Mouse (Mus musculus) kidney, embryonic 14.5 days (tissue): Measurements from ENCODE around the gene Neu3. TPM values are rescaled to one million over a fixed set of nuclear protein-coding genes. Genes with fewer than 3 reads are reported as not detected.

Experiments used
- ATAC-seq: fragments of 200-750 bp; cut with Nextera tagmentation; 2 replicates; pipeline ENCODE4 v1.8.0; 2017; ENCODE audit warnings: moderate number of reproducible peaks, mild to moderate bottlenecking, moderate TSS enrichment, moderate library complexity; ENCODE audit not compliant: low FRiP score, low TSS enrichment
- H3K27ac ChIP-seq: fragments of 300-500 bp; sonication (generic); 2 replicates; pipeline ENCODE4 v1.5.1; 2014; ENCODE audit warnings: low read depth, mild to moderate bottlenecking, low read length, moderate library complexity, mixed read lengths
- H3K27me3 ChIP-seq: fragments of 300-500 bp; sonication (generic); 2 replicates; pipeline ENCODE4 v1.6.1; 2014; ENCODE audit warnings: mild to moderate bottlenecking, low read length; ENCODE audit not compliant: control insufficient read depth, insufficient read depth
- H3K36me3 ChIP-seq: fragments of 300-500 bp; sonication (generic); 2 replicates; pipeline ENCODE4 v1.6.1; 2014; ENCODE audit warnings: low read length, mixed read lengths; ENCODE audit not compliant: control insufficient read depth, insufficient read depth
- H3K4me1 ChIP-seq: fragments of 300-500 bp; sonication (generic); 2 replicates; pipeline ENCODE4 v1.6.1; 2014; ENCODE audit warnings: low read length, mixed read lengths; ENCODE audit not compliant: control insufficient read depth, insufficient read depth
- H3K4me2 ChIP-seq: fragments of 300-500 bp; sonication (generic); replicated peaks from 2 replicates; pipeline ENCODE4 v1.6.1; 2014; ENCODE audit warnings: low read depth, mild to moderate bottlenecking, low read length
- H3K4me3 ChIP-seq: fragments of 300-500 bp; sonication (generic); 2 replicates; pipeline ENCODE4 v1.5.1; 2014; ENCODE audit warnings: mild to moderate bottlenecking, low read length
- H3K9ac ChIP-seq: fragments of 300-500 bp; sonication (generic); 2 replicates; pipeline ENCODE4 v1.6.1; 2014; ENCODE audit warnings: low read depth, mild to moderate bottlenecking, low read length, moderate library complexity
- H3K9me3 ChIP-seq: fragments of 300-500 bp; sonication (generic); 2 replicates; pipeline ENCODE4 v1.6.1; 2016; ENCODE audit warnings: low read length; ENCODE audit not compliant: control insufficient read depth
- WGBS: fragments of 180-500 bp; shearing (Covaris S2); extraction: QIAGEN DNeasy Blood & Tissue Kit; methylation state at CpG from one replicate; pipeline ENCODE4 v1.1.7; 2014; 5-methylcytosine and 5-hydroxymethylcytosine counted together
- polyA plus RNA-seq: library from polyadenylated mRNA; unstranded; fragments of >200 nt; fragmentation: Nextera tagmentation; extraction: Ambion mirVana; gene quantifications from 2 replicates; pipeline ENCODE4 v1.2.1, GENCODE M21; 2014

The Neu3 gene
- polyA plus RNA-seq, 1 experiment from 2014 or later = 4.1 TPM

DNA sequence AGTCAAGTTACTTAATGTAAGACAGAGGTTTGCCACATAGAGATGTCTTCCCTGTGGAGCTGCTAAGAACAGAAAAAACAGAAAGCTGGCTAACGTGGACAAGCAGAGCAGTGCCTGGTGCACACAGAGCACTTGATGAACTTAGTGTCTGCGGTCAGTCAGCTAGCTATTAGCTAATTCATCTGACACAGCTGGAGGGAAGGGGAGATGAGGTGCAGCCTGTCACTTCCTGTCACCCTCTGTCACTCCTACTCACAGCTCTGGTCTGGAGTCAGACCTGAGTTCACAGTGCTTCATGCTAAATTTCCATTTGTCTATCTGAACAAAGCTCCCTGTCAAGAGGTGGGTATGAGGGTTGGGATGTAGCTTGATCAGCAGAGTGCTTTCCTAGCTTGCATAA, 34.1 kb downstream of the Neu3 start:
- no peak overlapping the region for H3K4me2 ChIP-seq
- 0 out of 2 replicates have a peak, but pooled peaks cover 4% of the 10 kb centered on the region for H3K27me3 ChIP-seq
- WGBS = 35% methylated on average over 2 of the region's 2 CpGs
- peaks cover 8% of the 10 kb centered on the region for H3K4me1 ChIP-seq
- no peak overlapping the region for H3K9ac ChIP-seq
- no peak overlapping the region for H3K27ac ChIP-seq
- no peak for ATAC-seq
- H3K9me3 ChIP-seq = no peaks in the 10 kb centered on the region
- H3K4me3 ChIP-seq = no peak overlapping the region
- no peaks in the 10 kb centered on the region for H3K36me3 ChIP-seq

DNA sequence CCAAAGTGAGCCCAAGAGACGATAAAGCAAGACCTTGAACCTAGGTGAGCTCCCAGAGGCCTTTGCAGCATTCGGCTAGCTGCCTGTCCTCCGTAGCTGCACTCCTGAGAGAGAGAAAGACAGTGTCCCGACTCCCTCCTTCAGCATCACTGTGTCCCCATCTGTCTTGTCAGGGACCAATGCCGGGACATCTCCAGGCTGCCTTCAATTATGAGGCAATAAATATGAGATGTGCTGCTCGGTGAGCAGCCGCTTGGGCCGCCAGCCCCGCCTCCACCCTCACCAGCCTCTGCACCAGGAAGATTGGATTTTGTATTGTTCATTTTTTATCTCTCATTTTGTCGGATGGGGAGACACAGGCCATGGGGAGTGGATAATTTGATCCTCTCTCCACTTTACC, 37.4 kb downstream of the Neu3 start:
- H3K4me3 ChIP-seq = no peak overlapping the region
- no peak overlapping the region for H3K4me2 ChIP-seq
- WGBS = 66% methylated on average over 10 of the region's 10 CpGs
- H3K9ac ChIP-seq = no peak overlapping the region
- no peak for ATAC-seq
- no peaks in the 10 kb centered on the region for H3K9me3 ChIP-seq
- H3K4me1 ChIP-seq = peaks cover 6% of the 10 kb centered on the region
- no peaks in the 10 kb centered on the region for H3K36me3 ChIP-seq
- H3K27me3 ChIP-seq = no peaks in the 10 kb centered on the region
- no peak overlapping the region for H3K27ac ChIP-seq

DNA sequence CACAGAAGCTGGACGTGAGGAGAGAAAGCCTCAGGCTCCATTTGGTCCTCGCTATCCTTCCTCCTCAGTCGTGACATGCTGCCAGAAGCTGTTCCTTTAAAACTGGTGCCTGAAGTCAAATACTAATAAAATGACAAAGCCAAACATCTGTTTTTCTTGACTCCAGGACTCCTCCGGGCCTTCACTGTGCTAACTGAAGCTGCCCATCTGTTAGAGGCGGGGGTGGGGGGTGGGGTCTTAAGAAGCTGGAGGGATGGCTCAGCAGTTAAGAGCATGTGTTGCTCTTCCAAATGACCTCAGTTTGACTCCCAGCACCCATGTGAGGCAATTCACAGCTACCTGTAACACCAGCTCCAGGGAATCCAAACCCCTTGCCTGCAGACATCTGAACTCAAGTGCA, 39.7 kb downstream of the Neu3 start:
- ATAC-seq = no peak
- no peaks in the 10 kb centered on the region for H3K36me3 ChIP-seq
- no peak overlapping the region for H3K4me3 ChIP-seq
- H3K27me3 ChIP-seq = no peaks in the 10 kb centered on the region
- H3K27ac ChIP-seq = no peak overlapping the region
- H3K9ac ChIP-seq = no peak overlapping the region
- 19% methylated on average over 5 of the region's 5 CpGs for whole genome bisulfite sequencing
- no peaks in the 10 kb centered on the region for H3K9me3 ChIP-seq
- H3K4me2 ChIP-seq = no peak overlapping the region
- no peaks in the 10 kb centered on the region for H3K4me1 ChIP-seq

- H3K4me1 ChIP-seq = no peaks in the 10 kb centered on the region
- ATAC-seq = no peak
- H3K4me3 ChIP-seq = no peak overlapping the region
- H3K9me3 ChIP-seq = no peaks in the 10 kb centered on the region
- H3K36me3 ChIP-seq = no peaks in the 10 kb centered on the region
- H3K27ac ChIP-seq = no peak overlapping the region
- H3K9ac ChIP-seq = no peak overlapping the region
- no peak overlapping the region for H3K4me2 ChIP-seq
- 23% methylated on average over 2 of the region's 2 CpGs for WGBS
- H3K27me3 ChIP-seq = no peaks in the 10 kb centered on the region
These were observed 40.3 kb downstream of the Neu3 start for GRCm38 (mm10) chr7:99787935-99788334.

GRCm38 (mm10) chr7:99786774-99787173, 41.4 kb downstream of the Neu3 start:
- Histone ChIP-seq H3K4me3 (no peak overlapping the region), H3K9me3 (no peaks in the 10 kb centered on the region), H3K27ac (no peak overlapping the region), H3K4me1 (no peaks in the 10 kb centered on the region), H3K27me3 (no peaks in the 10 kb centered on the region), H3K4me2 (no peak overlapping the region), H3K36me3 (no peaks in the 10 kb centered on the region), H3K9ac (no peak overlapping the region)
- ATAC-seq = no peak
- WGBS = 93% methylated on average over 3 of the region's 3 CpGs

DNA sequence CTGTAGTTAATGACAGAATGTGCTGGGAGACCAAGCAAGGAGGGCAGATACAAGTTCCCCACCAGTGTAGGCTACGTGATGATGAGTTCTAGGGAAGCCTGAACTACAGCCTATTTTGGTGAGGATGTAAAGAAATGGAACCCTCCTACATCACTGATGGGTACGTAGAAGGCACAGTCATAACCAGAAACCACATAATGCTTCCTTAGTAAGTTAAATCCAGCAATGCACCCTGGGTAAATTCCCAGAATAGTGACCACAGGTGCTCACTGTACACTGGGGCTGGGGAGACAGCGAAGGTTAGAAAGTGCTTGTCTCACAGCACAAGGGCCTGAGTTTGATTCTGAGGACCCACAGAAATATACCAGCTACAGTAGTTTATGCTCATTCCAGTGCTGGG, 42.7 kb downstream of the Neu3 start:
- H3K9me3 ChIP-seq = no peaks in the 10 kb centered on the region
- H3K27me3 ChIP-seq = no peaks in the 10 kb centered on the region
- WGBS = 85% methylated on average over 3 of the region's 3 CpGs
- no peak overlapping the region for H3K27ac ChIP-seq
- H3K4me1 ChIP-seq = no peaks in the 10 kb centered on the region
- no peak overlapping the region for H3K4me2 ChIP-seq
- H3K36me3 ChIP-seq = no peaks in the 10 kb centered on the region
- H3K4me3 ChIP-seq = no peak overlapping the region
- H3K9ac ChIP-seq = no peak overlapping the region
- no peak for ATAC-seq

DNA sequence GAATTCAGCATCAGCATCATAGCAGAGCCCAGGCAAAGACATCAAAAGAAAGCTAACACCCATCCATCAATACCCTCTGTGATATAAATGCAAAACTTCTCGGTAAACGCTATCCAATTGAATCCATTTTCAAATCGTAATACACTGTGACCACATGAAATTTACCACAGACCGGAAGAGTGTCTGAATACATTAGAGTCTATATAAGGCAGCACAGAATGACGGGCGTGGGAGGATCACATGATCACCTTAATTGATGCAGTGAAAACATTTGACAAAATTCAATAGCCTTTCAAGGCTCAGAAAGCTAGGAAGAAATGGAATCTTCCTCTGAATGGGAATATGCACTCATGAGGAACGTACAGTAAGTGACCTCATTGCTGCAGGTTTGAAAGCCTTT, 44.8 kb downstream of the Neu3 start:
- no peak overlapping the region for H3K4me3 ChIP-seq
- H3K27me3 ChIP-seq = no peaks in the 10 kb centered on the region
- no peak for ATAC-seq
- 89% methylated on average over 7 of the region's 7 CpGs for WGBS
- H3K9me3 ChIP-seq = no peaks in the 10 kb centered on the region
- no peak overlapping the region for H3K9ac ChIP-seq
- H3K27ac ChIP-seq = no peak overlapping the region
- no peaks in the 10 kb centered on the region for H3K36me3 ChIP-seq
- H3K4me2 ChIP-seq = no peak overlapping the region
- no peaks in the 10 kb centered on the region for H3K4me1 ChIP-seq

GRCm38 (mm10) chr7:99781916-99782315, 46.3 kb downstream of the Neu3 start:
- no peaks in the 10 kb centered on the region for H3K9me3 ChIP-seq
- 71% methylated on average over 2 of the region's 2 CpGs for WGBS
- no peaks in the 10 kb centered on the region for H3K36me3 ChIP-seq
- H3K4me1 ChIP-seq = no peaks in the 10 kb centered on the region
- H3K4me2 ChIP-seq = no peak overlapping the region
- no peak overlapping the region for H3K4me3 ChIP-seq
- no peak overlapping the region for H3K9ac ChIP-seq
- ATAC-seq = no peak
- no peaks in the 10 kb centered on the region for H3K27me3 ChIP-seq
- no peak overlapping the region for H3K27ac ChIP-seq

- Histone ChIP-seq H3K4me2 (no peak overlapping the region), H3K9ac (no peak overlapping the region), H3K9me3 (no peaks in the 10 kb centered on the region), H3K4me3 (no peak overlapping the region), H3K36me3 (no peaks in the 10 kb centered on the region), H3K4me1 (no peaks in the 10 kb centered on the region), H3K27ac (no peak overlapping the region), H3K27me3 (no peaks in the 10 kb centered on the region)
- WGBS = 67% methylated on average over 5 of the region's 5 CpGs
- ATAC-seq = no peak
These were observed 46.8 kb downstream of the Neu3 start for GRCm38 (mm10) chr7:99781385-99781784.

- Histone ChIP-seq H3K9me3 (peaks cover 19% of the 10 kb centered on the region), H3K4me2 (no peak within 1 kb of the TSS), H3K4me1 (no peaks in the 10 kb centered on the region), H3K9ac (no peak within 1 kb of the TSS), H3K27ac (no peak within 1 kb of the TSS), H3K4me3 (no peak within 1 kb of the TSS), H3K27me3 (no peaks in the 10 kb centered on the region), H3K36me3 (no peaks in the 10 kb centered on the region)
- ATAC-seq = no peak
- WGBS = 96% methylated on average over 2 of the region's 2 CpGs
These were observed 65.0 kb downstream of the Neu3 start, which contains the start of gene Olfr521 for GRCm38 (mm10) chr7:99763207-99763606. Olfr521 (plus strand) TSS chr7:99763507.
